Mouse (Mus musculus): Measurements from ENCODE around the gene Wnt7a. TPM values are rescaled to one million over a fixed set of nuclear protein-coding genes. Genes with fewer than 3 reads are reported as not detected.

Gene Wnt7a
- polyA plus RNA-seq, 1 experiment from 2014 or later, result 19.9 TPM

GRCm38 (mm10) chr6:91408616-91409015 is 2.5 kb downstream of the Wnt7a start:
- no peaks in the 10 kb centered on the region for H3K9me3 ChIP-seq (replicated peaks; ENCODE audit: control insufficient read depth, low read length)
- H3K4me2 ChIP-seq (ENCODE audit: low read length), result peak overlapping the region; percentile 97
- ATAC-seq (no peak), DNase-seq (ENCODE audit: low spot score) (no peak)
- whole genome bisulfite sequencing, result 70% methylated on average over 13 of the region's 13 CpGs
- peaks cover 4% of the 10 kb centered on the region for H3K4me1 ChIP-seq (ENCODE audit: control insufficient read depth, insufficient read depth, low read length)
- peak overlapping the region; percentile 74 for H3K4me3 ChIP-seq (ENCODE audit: low read depth, low read length)
- H3K27ac ChIP-seq (ENCODE audit: low read depth, low read length), result no peak overlapping the region
- peaks cover 40% of the 10 kb centered on the region for H3K36me3 ChIP-seq (ENCODE audit: control insufficient read depth, insufficient read depth, low read length)
- peak overlapping the region; percentile 88; the same call in 1 of the 2 replicates for H3K9ac ChIP-seq (ENCODE audit: low read length)
- no peaks in the 10 kb centered on the region for H3K27me3 ChIP-seq (replicated peaks; ENCODE audit: control insufficient read depth, insufficient read depth, low read length)

- H3K27me3 ChIP-seq (replicated peaks; ENCODE audit: control insufficient read depth, insufficient read depth, low read length), result no peaks in the 10 kb centered on the region
- ATAC-seq (0 out of 2 replicates have a peak, but pooled peaks have one; percentile 30), DNase-seq (ENCODE audit: low spot score) (peak; percentile 59)
- H3K4me2 ChIP-seq (ENCODE audit: low read length), result no peak overlapping the region
- H3K27ac ChIP-seq (ENCODE audit: low read depth, low read length), result peak overlapping the region; percentile 74
- H3K9me3 ChIP-seq (replicated peaks; ENCODE audit: control insufficient read depth, low read length), result no peaks in the 10 kb centered on the region
- H3K4me1 ChIP-seq (ENCODE audit: control insufficient read depth, insufficient read depth, low read length), result peaks cover 11% of the 10 kb centered on the region
- no peak overlapping the region for H3K4me3 ChIP-seq (ENCODE audit: low read depth, low read length)
- no peak overlapping the region for H3K9ac ChIP-seq (ENCODE audit: low read length)
- peaks cover 69% of the 10 kb centered on the region for H3K36me3 ChIP-seq (ENCODE audit: control insufficient read depth, insufficient read depth, low read length)
- WGBS, result 2% methylated on average over 5 of the region's 5 CpGs
Observed at GRCm38 (mm10) chr6:91401591-91401990, 9.6 kb downstream of the Wnt7a start.

- Histone ChIP-seq H3K27ac (ENCODE audit: low read depth, low read length) (no peak overlapping the region), H3K4me1 (ENCODE audit: control insufficient read depth, insufficient read depth, low read length) (peaks cover 11% of the 10 kb centered on the region), H3K36me3 (ENCODE audit: control insufficient read depth, insufficient read depth, low read length) (peaks cover 63% of the 10 kb centered on the region), H3K27me3 (replicated peaks; ENCODE audit: control insufficient read depth, insufficient read depth, low read length) (no peaks in the 10 kb centered on the region), H3K9ac (ENCODE audit: low read length) (no peak overlapping the region), H3K9me3 (replicated peaks; ENCODE audit: control insufficient read depth, low read length) (no peaks in the 10 kb centered on the region), H3K4me2 (ENCODE audit: low read length) (no peak overlapping the region), H3K4me3 (ENCODE audit: low read depth, low read length) (no peak overlapping the region)
- no peak for DNase-seq (ENCODE audit: low spot score)
- no peak for ATAC-seq
- WGBS, result 82% methylated on average over 12 of the region's 12 CpGs
Observed at GRCm38 (mm10) chr6:91400514-91400913, 10.6 kb downstream of the Wnt7a start.

GRCm38 (mm10) chr6:91392475-91393174 is 18.5 kb downstream of the Wnt7a start:
- Histone ChIP-seq H3K27ac (ENCODE audit: low read depth, low read length) (no peak overlapping the region), H3K9ac (ENCODE audit: low read length) (no peak overlapping the region), H3K9me3 (replicated peaks; ENCODE audit: control insufficient read depth, low read length) (no peaks in the 10 kb centered on the region), H3K36me3 (ENCODE audit: control insufficient read depth, insufficient read depth, low read length) (peaks cover 74% of the 10 kb centered on the region), H3K4me1 (ENCODE audit: control insufficient read depth, insufficient read depth, low read length) (no peaks in the 10 kb centered on the region), H3K4me2 (ENCODE audit: low read length) (no peak overlapping the region), H3K4me3 (ENCODE audit: low read depth, low read length) (no peak overlapping the region), H3K27me3 (replicated peaks; ENCODE audit: control insufficient read depth, insufficient read depth, low read length) (no peaks in the 10 kb centered on the region)
- no peak for DNase-seq (ENCODE audit: low spot score)
- no peak for ATAC-seq
- 95% methylated on average over 5 of the region's 5 CpGs for WGBS

- no peaks in the 10 kb centered on the region for H3K4me1 ChIP-seq (ENCODE audit: control insufficient read depth, insufficient read depth, low read length)
- H3K4me3 ChIP-seq (ENCODE audit: low read depth, low read length), result no peak overlapping the region
- no peak overlapping the region; the same call in 1 of the 2 replicates for H3K9ac ChIP-seq (ENCODE audit: low read length)
- H3K27ac ChIP-seq (ENCODE audit: low read depth, low read length), result no peak overlapping the region
- H3K4me2 ChIP-seq (ENCODE audit: low read length), result no peak overlapping the region
- H3K27me3 ChIP-seq (replicated peaks; ENCODE audit: control insufficient read depth, insufficient read depth, low read length), result no peaks in the 10 kb centered on the region
- WGBS, result 80% methylated on average over 4 of the region's 4 CpGs
- DNase-seq (ENCODE audit: low spot score), result no peak
- H3K36me3 ChIP-seq (ENCODE audit: control insufficient read depth, insufficient read depth, low read length), result peaks cover 77% of the 10 kb centered on the region
- no peak for ATAC-seq
- H3K9me3 ChIP-seq (replicated peaks; ENCODE audit: control insufficient read depth, low read length), result no peaks in the 10 kb centered on the region
Observed at GRCm38 (mm10) chr6:91389141-91389540, 22.0 kb downstream of the Wnt7a start.

GRCm38 (mm10) chr6:91384415-91384814 is 26.7 kb downstream of the Wnt7a start:
- H3K27ac ChIP-seq (ENCODE audit: low read depth, low read length), result no peak overlapping the region
- no peak overlapping the region for H3K9ac ChIP-seq (ENCODE audit: low read length)
- no peak overlapping the region for H3K4me2 ChIP-seq (ENCODE audit: low read length)
- no peak for DNase-seq (ENCODE audit: low spot score)
- ATAC-seq, result no peak
- peaks cover 4% of the 10 kb centered on the region for H3K4me1 ChIP-seq (ENCODE audit: control insufficient read depth, insufficient read depth, low read length)
- peaks cover 57% of the 10 kb centered on the region for H3K36me3 ChIP-seq (ENCODE audit: control insufficient read depth, insufficient read depth, low read length)
- WGBS, result 85% methylated on average over 2 of the region's 2 CpGs
- no peak overlapping the region for H3K4me3 ChIP-seq (ENCODE audit: low read depth, low read length)
- H3K27me3 ChIP-seq (replicated peaks; ENCODE audit: control insufficient read depth, insufficient read depth, low read length), result no peaks in the 10 kb centered on the region
- no peaks in the 10 kb centered on the region for H3K9me3 ChIP-seq (replicated peaks; ENCODE audit: control insufficient read depth, low read length)

- WGBS, result 43% methylated on average over 2 of the region's 2 CpGs
- H3K4me1 ChIP-seq (ENCODE audit: control insufficient read depth, insufficient read depth, low read length), result peaks cover 8% of the 10 kb centered on the region
Observed at GRCm38 (mm10) chr6:91383871-91384270, 27.3 kb downstream of the Wnt7a start.

GRCm38 (mm10) chr6:91383303-91383702 is 27.9 kb downstream of the Wnt7a start:
- Histone ChIP-seq H3K9ac (ENCODE audit: low read length) (no peak overlapping the region), H3K4me1 (ENCODE audit: control insufficient read depth, insufficient read depth, low read length) (peaks cover 9% of the 10 kb centered on the region), H3K27ac (ENCODE audit: low read depth, low read length) (no peak overlapping the region), H3K4me3 (ENCODE audit: low read depth, low read length) (no peak overlapping the region), H3K36me3 (ENCODE audit: control insufficient read depth, insufficient read depth, low read length) (peaks cover 52% of the 10 kb centered on the region), H3K4me2 (ENCODE audit: low read length) (no peak overlapping the region), H3K9me3 (replicated peaks; ENCODE audit: control insufficient read depth, low read length) (no peaks in the 10 kb centered on the region), H3K27me3 (replicated peaks; ENCODE audit: control insufficient read depth, insufficient read depth, low read length) (no peaks in the 10 kb centered on the region)
- ATAC-seq, result no peak
- no peak for DNase-seq (ENCODE audit: low spot score)
- 91% methylated on average over 1 of the region's 1 CpGs for WGBS

More at GRCm38 (mm10) chr6:91383871-91384270, 27.3 kb downstream of the Wnt7a start:
- Histone ChIP-seq H3K9ac (ENCODE audit: low read length) (no peak overlapping the region), H3K4me2 (ENCODE audit: low read length) (no peak overlapping the region), H3K4me3 (ENCODE audit: low read depth, low read length) (no peak overlapping the region), H3K27ac (ENCODE audit: low read depth, low read length) (no peak overlapping the region), H3K36me3 (ENCODE audit: control insufficient read depth, insufficient read depth, low read length) (peaks cover 56% of the 10 kb centered on the region), H3K27me3 (replicated peaks; ENCODE audit: control insufficient read depth, insufficient read depth, low read length) (no peaks in the 10 kb centered on the region), H3K9me3 (replicated peaks; ENCODE audit: control insufficient read depth, low read length) (no peaks in the 10 kb centered on the region)
- ATAC-seq, result no peak
- no peak for DNase-seq (ENCODE audit: low spot score)

GRCm38 (mm10) chr6:91379871-91380270 is 31.3 kb downstream of the Wnt7a start:
- H3K9ac ChIP-seq (ENCODE audit: low read length), result no peak overlapping the region
- peaks cover 9% of the 10 kb centered on the region for H3K4me1 ChIP-seq (ENCODE audit: control insufficient read depth, insufficient read depth, low read length)
- H3K27me3 ChIP-seq (replicated peaks; ENCODE audit: control insufficient read depth, insufficient read depth, low read length), result no peaks in the 10 kb centered on the region
- H3K9me3 ChIP-seq (replicated peaks; ENCODE audit: control insufficient read depth, low read length), result no peaks in the 10 kb centered on the region
- H3K36me3 ChIP-seq (ENCODE audit: control insufficient read depth, insufficient read depth, low read length), result peaks cover 32% of the 10 kb centered on the region
- ATAC-seq (peak; percentile 61; the same call in 1 of the 2 replicates), DNase-seq (ENCODE audit: low spot score) (peak; percentile 67)
- WGBS, result 37% methylated on average over 4 of the region's 4 CpGs
- H3K4me2 ChIP-seq (ENCODE audit: low read length), result no peak overlapping the region
- H3K4me3 ChIP-seq (ENCODE audit: low read depth, low read length), result no peak overlapping the region
- peak overlapping the region; percentile 65; the same call in 1 of the 2 replicates for H3K27ac ChIP-seq (ENCODE audit: low read depth, low read length)
